Mouse (Mus musculus): ENCODE data around the gene Alyref. TPM values are rescaled to one million over a fixed set of nuclear protein-coding genes. Genes with fewer than 3 reads are reported as not detected.

Gene Alyref
- polyA plus RNA-seq, 1 experiment: 23.6 TPM

DNA sequence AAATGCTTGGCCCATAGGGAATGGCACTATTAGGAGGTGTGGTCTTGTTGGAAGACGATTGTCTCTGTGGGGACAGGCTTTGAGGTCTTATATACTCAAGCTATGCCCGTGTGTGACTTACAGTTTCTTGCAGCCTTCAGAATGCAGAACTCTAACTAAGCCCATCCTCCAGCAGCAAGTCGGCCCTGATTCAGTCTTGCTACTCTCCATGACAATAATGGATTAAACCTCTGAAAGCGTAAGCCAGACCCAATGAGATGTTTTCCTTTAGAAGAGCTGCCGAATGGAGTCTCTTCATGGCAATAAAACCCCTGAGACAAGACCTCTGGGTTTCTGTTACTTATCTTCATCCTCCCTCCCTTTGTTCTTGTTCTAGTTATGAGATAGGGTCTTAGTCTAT, 36.6 kb upstream of the Alyref start:
- Histone ChIP-seq H3K4me3 (ENCODE audit: control insufficient read depth, low read depth, low read length) (no peak overlapping the region), H3K4me1 (ENCODE audit: control insufficient read depth, insufficient read depth, low read length) (peaks cover 16% of the 10 kb centered on the region), H3K27me3 (ENCODE audit: control insufficient read depth, insufficient read depth, low read length) (no peaks in the 10 kb centered on the region), H3K27ac (ENCODE audit: control insufficient read depth, insufficient read depth, low read depth, low read length) (no peak overlapping the region), H3K36me3 (ENCODE audit: control insufficient read depth, insufficient read depth, low read length) (no peaks in the 10 kb centered on the region)
- TF ChIP-seq POLR2A (IDR thresholded peaks at IDR 0.05; ENCODE audit: control insufficient read depth, low read depth, low read length) (no peak), CTCF (IDR thresholded peaks at IDR 0.05; ENCODE audit: control insufficient read depth, insufficient read depth, insufficient replicate concordance, low read depth, low read length) (no peak)

DNA sequence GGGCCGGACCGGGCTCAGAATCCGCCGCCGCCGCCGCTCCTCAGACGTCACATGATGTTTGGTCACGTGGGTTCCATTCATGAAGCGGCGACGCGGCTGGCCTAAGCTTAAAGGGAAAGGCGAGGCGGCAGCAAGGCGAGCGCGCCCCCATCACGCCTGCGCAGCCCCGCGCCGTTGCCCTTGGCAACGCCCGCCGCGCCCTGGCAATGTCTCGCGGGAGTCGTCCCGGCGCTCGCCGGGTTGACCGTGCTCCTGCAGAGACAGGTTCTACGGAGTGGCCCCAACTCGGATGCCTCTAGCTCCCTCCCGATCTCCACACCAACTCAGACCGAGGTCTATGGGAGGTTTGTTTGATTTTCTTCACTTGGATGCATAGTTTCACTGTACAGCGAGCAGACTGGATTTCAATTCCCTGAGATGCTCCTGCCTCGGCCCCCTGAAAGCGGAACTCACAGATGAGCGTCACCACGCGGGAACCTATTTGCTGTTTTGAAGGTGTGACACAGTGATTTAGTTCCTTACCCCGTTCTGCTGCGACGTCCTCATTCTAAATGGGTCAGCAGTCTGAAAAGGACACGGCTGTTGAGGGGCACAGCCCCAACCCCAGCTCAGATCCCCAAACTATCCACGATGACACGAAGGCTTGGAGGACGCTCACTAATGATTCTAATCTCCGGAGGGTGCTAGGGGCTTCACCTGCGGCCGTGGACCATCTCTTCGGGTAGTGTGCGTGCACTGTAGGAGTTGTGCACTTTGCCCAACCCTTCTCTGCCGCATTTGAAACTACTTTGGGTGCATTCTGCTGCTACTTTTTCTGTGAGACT, 35.6 kb upstream of the Alyref start, which contains the start of gene Mafg:
TSS of gene Mafg (minus strand) at position 81 of the 824 bp plus-strand sequence.
- H3K27me3 ChIP-seq (ENCODE audit: control insufficient read depth, insufficient read depth, low read length): no peaks in the 10 kb centered on the region
- no peak for TF ChIP-seq CTCF (IDR thresholded peaks at IDR 0.05; ENCODE audit: control insufficient read depth, insufficient read depth, insufficient replicate concordance, low read depth, low read length)
- peak; percentile 27; the same call in 1 of the 2 replicates for TF ChIP-seq POLR2A (IDR thresholded peaks at IDR 0.05; ENCODE audit: control insufficient read depth, low read depth, low read length)
- peak within 1 kb of the TSS; percentile 71 for H3K27ac ChIP-seq (ENCODE audit: control insufficient read depth, insufficient read depth, low read depth, low read length)
- no peaks in the 10 kb centered on the region for H3K36me3 ChIP-seq (ENCODE audit: control insufficient read depth, insufficient read depth, low read length)
- H3K4me3 ChIP-seq (ENCODE audit: control insufficient read depth, low read depth, low read length): peak within 1 kb of the TSS; percentile 84
- peaks cover 16% of the 10 kb centered on the region for H3K4me1 ChIP-seq (ENCODE audit: control insufficient read depth, insufficient read depth, low read length)

DNA sequence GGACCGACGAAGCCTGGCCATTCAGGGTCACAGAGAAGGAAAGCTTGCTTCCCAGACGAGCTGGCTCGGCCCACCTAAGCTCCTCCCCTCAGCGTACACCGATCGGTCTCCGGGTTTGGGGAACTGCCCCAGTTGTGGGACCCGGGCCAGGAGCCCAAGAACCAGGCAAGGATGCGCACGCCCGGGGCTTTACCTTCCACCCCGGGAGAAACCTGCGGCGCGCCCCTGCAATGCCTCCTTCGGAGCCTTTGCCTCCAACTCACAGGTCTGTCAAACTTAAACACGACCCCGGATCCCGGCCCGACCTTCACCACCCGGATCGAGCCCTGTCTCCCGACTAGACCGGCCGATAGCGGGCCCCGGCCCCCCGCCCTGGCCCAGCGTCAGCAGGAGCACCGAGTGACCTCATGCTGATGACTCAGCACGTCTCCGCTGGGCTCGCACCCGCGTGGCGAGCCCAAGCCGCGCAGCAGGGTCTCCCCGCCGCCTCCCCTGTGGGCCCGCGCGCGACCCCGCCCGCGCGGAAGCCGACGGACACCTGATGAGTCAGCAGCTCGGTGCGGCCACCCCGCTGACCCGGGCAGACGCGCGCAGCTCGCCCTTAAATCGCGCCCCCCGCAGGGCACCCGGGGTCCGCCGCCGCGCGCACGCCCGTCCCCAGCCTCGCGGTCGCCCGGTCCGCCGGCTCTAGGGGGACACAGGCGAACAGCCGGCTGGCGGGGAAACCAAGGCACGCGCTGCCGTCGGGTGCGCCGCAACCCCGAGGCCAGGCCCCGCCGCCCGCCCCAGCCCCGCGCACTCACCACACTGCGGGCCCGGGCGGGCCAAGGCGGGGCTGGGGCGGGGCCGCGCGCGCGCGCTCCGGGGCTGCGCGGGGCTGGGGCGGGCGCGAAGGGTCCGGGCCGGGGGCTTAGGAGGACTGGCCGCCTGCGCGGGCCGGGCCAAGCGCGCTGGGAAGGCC, 34.7 kb upstream of the Alyref start:
- no peak for TF ChIP-seq CTCF (IDR thresholded peaks at IDR 0.05; ENCODE audit: control insufficient read depth, insufficient read depth, insufficient replicate concordance, low read depth, low read length)
- no peak for TF ChIP-seq POLR2A (IDR thresholded peaks at IDR 0.05; ENCODE audit: control insufficient read depth, low read depth, low read length)
- H3K4me1 ChIP-seq (ENCODE audit: control insufficient read depth, insufficient read depth, low read length): peaks cover 16% of the 10 kb centered on the region
- H3K27ac ChIP-seq (ENCODE audit: control insufficient read depth, insufficient read depth, low read depth, low read length): peak overlapping the region; percentile 71
- H3K36me3 ChIP-seq (ENCODE audit: control insufficient read depth, insufficient read depth, low read length): no peaks in the 10 kb centered on the region
- no peaks in the 10 kb centered on the region for H3K27me3 ChIP-seq (ENCODE audit: control insufficient read depth, insufficient read depth, low read length)
- peak overlapping the region; percentile 84 for H3K4me3 ChIP-seq (ENCODE audit: control insufficient read depth, low read depth, low read length)

DNA sequence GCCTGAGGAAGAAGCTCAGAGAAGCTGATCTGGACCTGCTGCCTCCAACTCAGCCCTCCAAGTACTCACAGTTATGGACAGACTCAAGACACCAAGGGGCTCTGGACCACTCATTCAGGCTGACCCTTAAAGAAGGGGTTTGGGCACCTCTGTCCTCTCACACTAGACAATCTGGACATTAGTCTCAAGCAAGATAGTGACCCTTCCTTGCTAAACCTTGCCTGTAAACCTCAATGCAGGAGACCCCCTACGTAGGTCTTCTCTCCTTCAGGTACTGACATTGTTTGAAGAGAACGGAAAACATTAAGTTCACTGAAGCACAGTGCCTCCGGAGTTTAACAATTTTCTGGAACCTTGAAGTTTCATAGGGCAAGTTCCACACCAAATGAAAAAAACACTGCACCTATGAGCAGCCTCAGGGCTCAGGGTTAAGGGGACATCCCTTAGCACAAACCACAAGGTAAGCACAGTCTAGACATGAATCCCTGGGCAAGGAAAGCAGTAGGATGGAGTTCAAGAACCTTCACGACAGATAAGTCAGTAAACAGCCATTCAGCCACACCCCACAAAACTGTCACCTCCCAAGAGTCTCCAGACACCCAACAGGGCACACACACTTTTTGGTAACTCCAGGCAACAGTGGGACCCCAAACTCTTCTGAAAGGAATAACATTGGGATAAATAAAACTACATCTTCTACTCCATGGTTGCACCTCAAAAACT, 33.7 kb upstream of the Alyref start:
- Histone ChIP-seq H3K4me1 (ENCODE audit: control insufficient read depth, insufficient read depth, low read length) (peaks cover 16% of the 10 kb centered on the region), H3K36me3 (ENCODE audit: control insufficient read depth, insufficient read depth, low read length) (no peaks in the 10 kb centered on the region), H3K4me3 (ENCODE audit: control insufficient read depth, low read depth, low read length) (no peak overlapping the region), H3K27ac (ENCODE audit: control insufficient read depth, insufficient read depth, low read depth, low read length) (no peak overlapping the region), H3K27me3 (ENCODE audit: control insufficient read depth, insufficient read depth, low read length) (no peaks in the 10 kb centered on the region)
- TF ChIP-seq POLR2A (IDR thresholded peaks at IDR 0.05; ENCODE audit: control insufficient read depth, low read depth, low read length) (no peak), CTCF (IDR thresholded peaks at IDR 0.05; ENCODE audit: control insufficient read depth, insufficient read depth, insufficient replicate concordance, low read depth, low read length) (no peak)

DNA sequence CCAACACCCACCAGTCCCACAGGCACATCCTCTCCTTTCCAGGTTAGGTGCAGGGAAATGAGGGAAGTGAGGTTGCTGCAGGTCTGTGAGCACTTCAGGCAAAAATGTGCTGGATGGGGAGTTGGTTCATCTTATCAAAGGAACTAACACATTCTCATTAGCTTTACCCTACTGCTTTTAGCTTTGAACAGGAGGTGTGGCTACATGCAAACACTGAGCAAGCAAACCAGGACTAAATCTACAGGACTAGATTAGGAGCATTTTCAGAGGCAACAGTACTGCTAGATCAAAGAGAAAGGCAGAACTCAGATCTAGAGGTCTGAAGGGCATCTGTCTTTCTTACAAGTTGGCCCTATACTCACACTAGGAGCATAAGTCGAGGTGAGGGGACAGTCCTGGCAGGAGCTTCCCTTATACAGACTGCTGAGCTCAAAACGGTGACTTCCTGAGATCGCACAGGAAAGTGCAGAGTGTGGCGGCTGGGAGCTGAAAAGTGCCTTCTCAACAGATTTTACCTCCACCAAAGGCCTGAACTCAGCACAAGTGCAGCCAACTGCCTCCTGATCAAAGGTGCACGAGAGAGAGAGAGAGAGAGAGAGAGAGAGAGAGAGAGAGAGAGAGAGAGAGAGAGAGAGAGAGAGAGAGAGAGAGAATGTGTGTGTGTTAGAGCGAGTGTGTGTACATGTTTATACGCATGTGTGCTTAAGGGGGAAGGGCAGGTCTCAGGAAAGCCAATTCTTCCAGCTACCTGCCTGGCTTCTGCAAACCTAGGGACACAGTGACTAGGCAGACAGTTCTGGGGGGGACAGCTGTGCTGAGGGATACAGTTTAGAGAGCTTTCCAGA, 32.9 kb upstream of the Alyref start:
- H3K4me3 ChIP-seq (ENCODE audit: control insufficient read depth, low read depth, low read length): no peak overlapping the region
- H3K4me1 ChIP-seq (ENCODE audit: control insufficient read depth, insufficient read depth, low read length): peaks cover 16% of the 10 kb centered on the region
- no peaks in the 10 kb centered on the region for H3K36me3 ChIP-seq (ENCODE audit: control insufficient read depth, insufficient read depth, low read length)
- H3K27ac ChIP-seq (ENCODE audit: control insufficient read depth, insufficient read depth, low read depth, low read length): no peak overlapping the region
- no peak for TF ChIP-seq POLR2A (IDR thresholded peaks at IDR 0.05; ENCODE audit: control insufficient read depth, low read depth, low read length)
- TF ChIP-seq CTCF (IDR thresholded peaks at IDR 0.05; ENCODE audit: control insufficient read depth, insufficient read depth, insufficient replicate concordance, low read depth, low read length): no peak
- H3K27me3 ChIP-seq (ENCODE audit: control insufficient read depth, insufficient read depth, low read length): no peaks in the 10 kb centered on the region

DNA sequence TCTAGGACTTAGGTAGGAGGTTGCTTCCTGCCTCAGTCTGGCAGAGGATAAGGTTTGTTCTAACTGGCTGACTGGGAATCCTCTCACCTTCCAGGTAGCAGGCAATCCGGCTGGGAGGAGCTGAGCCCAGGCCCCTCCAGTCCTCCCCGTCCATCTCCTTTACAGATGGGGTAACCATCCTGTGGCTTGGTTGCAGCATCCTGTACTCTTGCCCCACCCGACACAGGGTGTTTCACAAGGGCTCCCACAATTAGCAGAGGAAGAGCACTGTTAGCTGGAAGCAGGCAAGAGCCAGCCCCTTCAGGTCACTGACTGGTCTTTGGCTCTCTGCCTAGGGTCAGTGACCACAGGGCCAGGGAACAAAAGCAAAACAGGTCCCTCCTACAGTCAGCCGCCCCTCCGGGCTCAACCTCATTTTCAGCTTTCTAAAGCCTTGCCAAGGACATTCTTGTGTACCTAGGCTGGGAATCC, 32.3 kb upstream of the Alyref start:
- TF ChIP-seq POLR2A (IDR thresholded peaks at IDR 0.05; ENCODE audit: control insufficient read depth, low read depth, low read length): no peak
- TF ChIP-seq CTCF (IDR thresholded peaks at IDR 0.05; ENCODE audit: control insufficient read depth, insufficient read depth, insufficient replicate concordance, low read depth, low read length): no peak
- peaks cover 20% of the 10 kb centered on the region for H3K4me1 ChIP-seq (ENCODE audit: control insufficient read depth, insufficient read depth, low read length)
- H3K4me3 ChIP-seq (ENCODE audit: control insufficient read depth, low read depth, low read length): no peak overlapping the region
- H3K27me3 ChIP-seq (ENCODE audit: control insufficient read depth, insufficient read depth, low read length): no peaks in the 10 kb centered on the region
- peak overlapping the region; percentile 39; the same call in 1 of the 2 replicates for H3K27ac ChIP-seq (ENCODE audit: control insufficient read depth, insufficient read depth, low read depth, low read length)
- H3K36me3 ChIP-seq (ENCODE audit: control insufficient read depth, insufficient read depth, low read length): no peaks in the 10 kb centered on the region
